Mouse (Mus musculus) liver, embryonic 14.5 days (tissue): Measurements from ENCODE around the gene Polm. TPM values are rescaled to one million over a fixed set of nuclear protein-coding genes. Genes with fewer than 3 reads are reported as not detected.

Source experiments
- ATAC-seq: fragments of 200-750 bp; cut with Nextera tagmentation; 2 replicates; pipeline ENCODE4 v1.8.0; 2017; ENCODE audit warnings: moderate number of reproducible peaks, mild to moderate bottlenecking, moderate library complexity; ENCODE audit not compliant: insufficient read depth
- DNase-seq, 3 experiments: peaks; one replicate each; pipeline ENCODE4 v3.0.0-alpha.2; 2012 to 2013; ENCODE audit warnings: low read depth in 3 of 3, low spot score in 3 of 3
- H3K27ac ChIP-seq: fragments of 300-500 bp; sonication (generic); 2 replicates; pipeline ENCODE4 v1.5.1; 2014; ENCODE audit warnings: moderate library complexity, mild to moderate bottlenecking, control low read depth, inconsistent platforms
- H3K27me3 ChIP-seq: fragments of 300-500 bp; sonication (generic); 2 replicates; pipeline ENCODE4 v1.6.1; 2014; ENCODE audit warnings: mild to moderate bottlenecking, low read length, moderate library complexity; ENCODE audit not compliant: control insufficient read depth, insufficient read depth
- H3K36me3 ChIP-seq: fragments of 300-500 bp; sonication (generic); replicated peaks from 2 replicates; pipeline ENCODE4 v1.6.1; 2014; ENCODE audit warnings: low read depth; ENCODE audit not compliant: control insufficient read depth, insufficient read depth
- H3K4me1 ChIP-seq, 2 experiments: fragments of 200-500 bp in 1 of 2; fragments of 300-500 bp in 1 of 2; sonication (generic) in 1 of 2; replicated peaks; 2 replicates each; pipeline ENCODE4 v1.6.1; 2012 to 2014; ENCODE audit warnings: antibody characterized with exemption in 1 of 2, inconsistent platforms in 1 of 2, low read length in 1 of 2; ENCODE audit not compliant: control insufficient read depth in 2 of 2, insufficient read depth in 2 of 2
- H3K4me2 ChIP-seq: fragments of 300-500 bp; sonication (generic); 2 replicates; pipeline ENCODE4 v1.6.1; 2014; ENCODE audit warnings: low read depth, mild to moderate bottlenecking, control low read depth, moderate library complexity
- H3K4me3 ChIP-seq, 2 experiments: fragments of 200-500 bp in 1 of 2; fragments of 300-500 bp in 1 of 2; sonication (generic) in 1 of 2; 2 replicates each; pipeline ENCODE4 v1.5.1; 2012 to 2014; ENCODE audit warnings: low read depth in 2 of 2, low read length in 2 of 2, mild to moderate bottlenecking in 2 of 2, control low read depth in 1 of 2, inconsistent platforms in 1 of 2, moderate library complexity in 1 of 2; ENCODE audit not compliant: insufficient read depth in 1 of 2
- H3K9ac ChIP-seq: fragments of 300-500 bp; sonication (generic); replicated peaks from 2 replicates; pipeline ENCODE4 v1.6.1; 2014; ENCODE audit warnings: mild to moderate bottlenecking, control low read depth, moderate library complexity
- H3K9me3 ChIP-seq: fragments of 300-500 bp; sonication (generic); 2 replicates; pipeline ENCODE4 v1.6.1; 2016; ENCODE audit warnings: low read length, mixed read lengths; ENCODE audit not compliant: control insufficient read depth
- CTCF ChIP-seq: IDR thresholded peaks from 2 replicates; pipeline ENCODE4 v1.5.1; 2016; ENCODE audit warnings: antibody characterized with exemption, low read depth, control low read depth
- EP300 ChIP-seq: IDR thresholded peaks from 2 replicates; pipeline ENCODE4 v1.6.1; 2016; ENCODE audit warnings: antibody characterized with exemption, low read depth
- WGBS: fragments of 180-500 bp; shearing (Covaris S2); extraction: QIAGEN DNeasy Blood & Tissue Kit; methylation state at CpG from one replicate; pipeline ENCODE4 v1.1.7; 2014; ENCODE audit not compliant: insufficient replicate concordance; 5-methylcytosine and 5-hydroxymethylcytosine counted together
- polyA plus RNA-seq, 2 experiments: library from polyadenylated mRNA; depleted of rRNA in 1 of 2; stranded (reverse) in 1 of 2; unstranded in 1 of 2; fragments of >200 nt; fragmentation: Nextera tagmentation in 1 of 2; extraction: Ambion mirVana in 1 of 2; gene quantifications; 2 replicates each; pipeline versions ENCODE4 v1.2.1 to v1.2.3; 2012 to 2014

Gene Polm
- polyA plus RNA-seq, 2 experiments = 1.5 to 4.1 TPM

DNA sequence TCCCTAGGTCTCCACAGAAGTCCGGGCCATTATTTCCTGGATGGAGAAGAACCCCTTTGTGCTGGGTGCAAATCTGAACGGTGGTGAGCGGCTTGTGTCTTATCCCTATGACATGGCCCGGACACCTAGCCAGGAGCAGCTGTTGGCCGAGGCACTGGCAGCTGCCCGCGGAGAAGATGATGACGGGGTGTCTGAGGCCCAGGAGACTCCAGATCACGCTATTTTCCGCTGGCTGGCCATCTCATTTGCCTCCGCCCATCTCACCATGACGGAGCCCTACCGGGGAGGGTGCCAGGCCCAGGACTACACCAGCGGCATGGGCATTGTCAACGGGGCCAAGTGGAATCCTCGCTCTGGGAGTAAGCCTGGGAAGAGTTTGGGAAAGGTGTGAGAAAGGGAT is 32.3 kb upstream of the Polm start:
- WGBS = 86% methylated on average over 16 of the region's 16 CpGs
- TF ChIP-seq EP300 (no peak), CTCF (no peak)
- H3K9me3 ChIP-seq = no peaks in the 10 kb centered on the region
- ATAC-seq (no peak), DNase-seq (no peak)
- no peak overlapping the region for H3K4me3 ChIP-seq
- H3K4me2 ChIP-seq = no peak overlapping the region
- peaks cover 26% of the 10 kb centered on the region for H3K36me3 ChIP-seq
- H3K4me1 ChIP-seq = no peaks in the 10 kb centered on the region
- no peaks in the 10 kb centered on the region for H3K27me3 ChIP-seq
- no peak overlapping the region for H3K9ac ChIP-seq
- no peak overlapping the region for H3K27ac ChIP-seq

DNA sequence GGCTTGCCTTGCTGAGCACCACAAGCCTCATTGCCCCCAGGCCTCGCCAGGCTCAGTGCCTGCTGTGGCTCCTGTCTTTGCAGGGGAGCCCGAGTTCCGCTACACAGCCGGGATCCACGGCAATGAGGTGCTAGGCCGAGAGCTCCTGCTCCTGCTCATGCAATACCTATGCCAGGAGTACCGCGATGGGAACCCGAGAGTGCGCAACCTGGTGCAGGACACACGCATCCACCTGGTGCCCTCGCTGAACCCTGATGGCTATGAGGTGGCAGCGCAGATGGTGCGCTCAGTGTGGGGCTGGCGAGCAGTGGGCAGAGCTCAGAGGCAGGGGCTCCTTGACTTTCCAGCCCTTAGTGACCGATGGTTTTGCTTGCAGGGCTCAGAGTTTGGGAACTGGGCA is 31.5 kb upstream of the Polm start:
- no peaks in the 10 kb centered on the region for H3K4me1 ChIP-seq
- no peak overlapping the region for H3K9ac ChIP-seq
- DNase-seq = no peak
- no peak overlapping the region for H3K27ac ChIP-seq
- H3K9me3 ChIP-seq = no peaks in the 10 kb centered on the region
- 86% methylated on average over 16 of the region's 16 CpGs for WGBS
- H3K36me3 ChIP-seq = peaks cover 23% of the 10 kb centered on the region
- TF ChIP-seq EP300 = no peak
- TF ChIP-seq CTCF = no peak
- no peak overlapping the region for H3K4me2 ChIP-seq
- H3K4me3 ChIP-seq = no peak overlapping the region
- no peaks in the 10 kb centered on the region for H3K27me3 ChIP-seq
- no peak for ATAC-seq

- DNase-seq (no peak), ATAC-seq (no peak)
- 72% methylated on average over 12 of the region's 12 CpGs for WGBS
- no peak overlapping the region for H3K4me2 ChIP-seq
- H3K9ac ChIP-seq = no peak overlapping the region
- H3K9me3 ChIP-seq = no peaks in the 10 kb centered on the region
- no peak overlapping the region for H3K27ac ChIP-seq
- TF ChIP-seq EP300 (no peak), CTCF (no peak)
- H3K36me3 ChIP-seq = peaks cover 15% of the 10 kb centered on the region
- H3K4me1 ChIP-seq = no peaks in the 10 kb centered on the region
- H3K4me3 ChIP-seq = no peak overlapping the region
- no peaks in the 10 kb centered on the region; the same call in 1 of the 2 replicates for H3K27me3 ChIP-seq
Observed at GRCm38 (mm10) chr11:5868324-5868723, 30.5 kb upstream of the Polm start.

DNA sequence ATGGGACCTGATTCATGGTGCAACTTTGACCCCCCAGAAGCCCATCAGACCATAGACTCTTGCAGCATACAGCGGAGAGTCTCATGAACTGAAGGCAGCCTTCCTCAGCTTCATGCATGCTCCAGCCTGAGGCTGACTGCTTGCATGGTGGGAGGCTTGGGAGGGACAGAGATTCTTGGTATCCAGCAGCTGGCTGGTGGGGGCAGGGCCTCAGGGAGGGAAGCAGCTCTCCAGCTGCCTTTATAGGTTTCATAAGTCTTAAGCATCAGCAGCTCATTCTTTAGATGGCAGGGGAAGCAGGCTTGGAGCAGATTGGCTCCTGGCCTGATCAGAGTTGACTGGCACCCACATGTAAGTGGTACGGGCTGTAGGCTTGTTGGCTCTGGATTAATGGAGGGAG is 29.4 kb upstream of the Polm start:
- no peaks in the 10 kb centered on the region for H3K9me3 ChIP-seq
- no peak overlapping the region for H3K4me3 ChIP-seq
- WGBS = 84% methylated on average over 2 of the region's 2 CpGs
- no peak for TF ChIP-seq CTCF
- H3K4me2 ChIP-seq = no peak overlapping the region
- no peak for DNase-seq
- no peaks in the 10 kb centered on the region for H3K4me1 ChIP-seq
- H3K36me3 ChIP-seq = peaks cover 6% of the 10 kb centered on the region; the same call in 1 of the 2 replicates
- H3K27ac ChIP-seq = no peak overlapping the region
- peaks cover 9% of the 10 kb centered on the region for H3K27me3 ChIP-seq
- no peak overlapping the region for H3K9ac ChIP-seq
- no peak for ATAC-seq

GRCm38 (mm10) chr11:5862394-5863105 is 24.7 kb upstream of the Polm start:
- DNase-seq = no peak
- Histone ChIP-seq H3K27ac (no peak overlapping the region), H3K36me3 (no peaks in the 10 kb centered on the region), H3K9ac (no peak overlapping the region), H3K4me2 (peak overlapping the region; percentile 56), H3K4me1 (0 out of 4 replicates have a peak, but pooled peaks cover 0 to 3% of the 10 kb centered on the region in 2 experiments), H3K9me3 (no peaks in the 10 kb centered on the region), H3K27me3 (peaks cover 22% of the 10 kb centered on the region), H3K4me3 (peak overlapping the region; percentile 22 to 45)
- TF ChIP-seq EP300 (no peak), CTCF (no peak)
- 12% methylated on average over 15 of the region's 15 CpGs for WGBS
- no peak for ATAC-seq
